Mouse (Mus musculus) lung, postnatal 10 days (tissue): ENCODE results near the gene Olfr411.

Experiments used
- DNase-seq: peaks from one replicate; pipeline ENCODE4 v3.0.0; 2021

Olfr411 gene

DNA sequence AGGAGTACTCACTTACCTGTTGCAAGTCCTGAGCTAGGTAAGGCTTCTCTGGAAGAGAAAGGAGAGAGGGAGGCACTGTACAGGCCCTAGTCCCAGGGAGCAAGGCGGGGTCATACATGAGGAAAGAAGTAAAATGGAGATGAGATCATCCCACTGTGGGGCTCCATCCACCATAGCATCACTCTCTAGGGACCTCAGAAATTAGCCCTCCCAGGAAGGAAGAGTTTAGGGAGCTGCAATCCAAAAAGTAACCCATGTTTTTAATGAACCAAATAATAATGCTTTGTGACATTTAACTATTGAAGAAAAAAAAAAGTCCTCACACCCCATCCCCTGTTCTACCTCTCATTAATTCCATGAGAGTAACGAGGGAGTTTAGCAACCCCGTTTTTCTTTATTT, at the start of gene Olfr411:
TSS of gene Olfr411 (minus strand) at position 101 of the 400 bp plus-strand sequence.
- no peak for DNase-seq

DNA sequence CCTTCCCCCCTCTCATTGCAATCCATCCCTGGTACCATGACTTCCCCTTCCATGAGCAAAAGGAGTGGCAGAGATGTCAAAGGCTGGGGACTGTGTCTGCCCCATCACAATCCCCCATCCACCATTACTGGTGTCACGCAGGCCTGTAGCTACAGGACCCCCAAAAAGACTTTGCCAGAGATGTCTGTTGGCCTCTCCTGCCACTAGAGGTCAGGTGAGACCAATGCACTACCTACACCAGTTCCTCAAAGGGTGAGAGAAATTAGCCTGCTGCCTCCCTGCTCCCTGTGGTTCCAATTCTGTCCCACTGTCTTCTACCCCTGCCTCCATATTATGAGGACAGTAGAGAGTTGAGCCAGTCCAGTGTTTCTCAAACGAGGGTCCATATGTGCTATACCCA, 49.7 kb upstream of the Olfr411 start:
- DNase-seq, result peak; percentile 21

DNA sequence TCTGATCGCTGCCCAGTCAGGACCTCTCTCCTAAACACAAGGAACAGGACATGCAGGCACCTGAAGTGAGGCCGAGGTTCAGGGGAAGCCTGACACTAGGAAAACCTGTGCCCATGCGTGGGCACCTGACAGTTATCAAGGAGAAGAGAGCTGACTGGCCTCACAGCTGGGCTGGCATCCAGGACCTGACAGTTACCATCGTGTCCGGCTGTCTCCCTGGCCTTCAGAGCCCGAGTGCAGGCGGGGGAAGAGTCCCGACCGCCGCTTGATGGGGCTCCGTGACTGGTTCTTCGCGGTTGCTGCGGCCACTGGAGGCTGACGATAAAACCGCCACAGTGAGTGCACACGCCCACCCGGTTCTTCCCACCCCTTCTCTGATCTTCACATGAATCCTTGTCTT, 43.1 kb upstream of the Olfr411 start:
- no peak for DNase-seq

DNA sequence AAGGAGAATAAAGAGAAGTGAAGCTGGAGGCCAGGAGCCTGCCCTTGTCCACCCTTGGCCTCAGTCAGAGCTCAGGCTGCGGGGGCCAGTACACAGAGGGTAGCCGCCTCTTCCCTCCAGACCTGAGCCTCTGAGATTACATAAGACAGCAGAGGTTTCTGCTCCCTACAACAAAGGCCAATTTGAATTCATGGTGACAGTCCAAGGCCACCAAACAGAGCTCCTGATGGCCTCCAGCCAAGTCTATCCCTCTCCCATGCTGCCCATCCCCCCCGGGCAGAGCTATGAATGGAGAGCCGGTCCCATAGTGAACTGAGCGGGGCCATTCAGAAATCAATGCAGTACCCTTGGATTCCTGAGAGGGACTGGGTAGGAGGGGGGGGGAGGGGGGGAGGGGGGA, 41.0 kb upstream of the Olfr411 start:
- DNase-seq, result no peak

DNA sequence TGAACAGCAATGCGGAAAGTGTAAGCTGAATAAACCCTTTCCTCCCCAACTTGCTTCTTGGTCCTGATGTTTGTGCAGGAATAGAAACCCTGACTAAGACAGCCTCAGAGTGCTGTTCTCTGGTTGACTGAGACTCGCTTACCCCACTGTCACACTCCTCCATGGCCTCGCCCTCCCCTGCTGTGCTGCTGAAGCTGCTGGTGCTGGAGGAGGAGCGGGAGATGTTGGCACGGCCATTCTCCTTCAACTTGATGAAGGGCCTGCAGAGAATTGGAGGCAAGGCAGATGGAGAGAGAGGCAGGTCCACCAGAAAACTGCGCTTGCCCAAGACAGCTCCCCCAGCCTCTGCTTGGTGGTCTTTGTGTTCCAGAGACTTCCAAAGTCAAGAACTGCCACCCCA, 40.5 kb upstream of the Olfr411 start:
- no peak for DNase-seq

DNA sequence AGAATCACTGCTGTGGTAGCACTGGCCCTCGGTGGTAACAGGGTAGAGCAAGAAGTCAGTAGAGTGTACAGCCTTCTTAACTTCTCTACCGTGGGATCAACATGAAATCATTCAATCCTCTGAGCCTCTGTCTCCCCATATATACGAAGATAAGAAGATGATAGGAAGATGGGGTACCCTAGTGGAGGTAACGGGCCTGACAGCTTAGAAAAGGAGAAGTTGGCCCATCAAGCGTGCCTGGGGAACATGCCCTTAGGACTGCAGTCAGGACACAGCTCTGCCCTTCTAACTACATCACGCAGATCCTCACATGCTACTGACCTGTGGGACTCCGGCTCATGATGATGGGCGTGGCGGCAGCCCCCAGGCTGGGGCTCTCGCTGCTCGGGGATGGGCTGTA, 39.4 kb upstream of the Olfr411 start:
- no peak for DNase-seq

DNA sequence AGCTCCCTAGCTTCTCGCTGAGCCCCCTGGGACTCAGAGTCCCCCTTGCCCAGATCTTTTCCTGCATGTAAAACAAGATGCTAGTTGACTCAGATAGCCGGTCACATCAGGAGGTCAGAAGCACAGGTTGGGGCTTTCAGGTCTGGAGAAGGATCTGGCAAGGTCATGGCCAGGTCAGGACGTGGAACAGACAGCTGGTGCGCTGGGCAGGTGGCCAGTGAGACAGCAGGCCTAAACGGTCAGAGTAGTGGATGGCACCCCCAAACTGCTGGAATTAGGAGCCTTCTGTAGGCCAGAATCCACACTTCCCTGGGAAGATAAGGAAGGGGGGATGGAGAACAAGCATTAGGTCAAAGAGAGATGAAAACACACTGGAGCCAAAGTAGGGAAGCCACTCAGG, 34.8 kb upstream of the Olfr411 start:
- no peak for DNase-seq

DNA sequence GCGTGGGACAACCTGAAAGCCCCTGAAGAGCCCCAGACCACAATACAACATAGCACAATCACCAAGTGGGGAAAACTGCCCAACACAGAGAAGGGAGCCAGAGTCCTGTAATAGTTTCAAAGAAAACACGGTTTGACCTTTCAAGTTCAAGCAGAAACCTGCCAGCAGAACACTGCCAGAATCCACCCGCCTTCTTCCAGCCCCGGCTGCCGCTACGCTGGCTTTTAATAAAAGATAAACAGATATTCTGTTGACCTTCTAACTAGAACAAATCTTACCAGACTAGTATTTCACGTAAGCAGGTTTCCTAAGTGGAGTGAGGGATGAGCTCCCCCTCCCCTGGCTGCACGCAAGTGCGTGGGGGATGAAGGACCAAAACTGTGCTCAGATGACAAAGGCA, 33.2 kb upstream of the Olfr411 start:
- DNase-seq, result no peak

DNA sequence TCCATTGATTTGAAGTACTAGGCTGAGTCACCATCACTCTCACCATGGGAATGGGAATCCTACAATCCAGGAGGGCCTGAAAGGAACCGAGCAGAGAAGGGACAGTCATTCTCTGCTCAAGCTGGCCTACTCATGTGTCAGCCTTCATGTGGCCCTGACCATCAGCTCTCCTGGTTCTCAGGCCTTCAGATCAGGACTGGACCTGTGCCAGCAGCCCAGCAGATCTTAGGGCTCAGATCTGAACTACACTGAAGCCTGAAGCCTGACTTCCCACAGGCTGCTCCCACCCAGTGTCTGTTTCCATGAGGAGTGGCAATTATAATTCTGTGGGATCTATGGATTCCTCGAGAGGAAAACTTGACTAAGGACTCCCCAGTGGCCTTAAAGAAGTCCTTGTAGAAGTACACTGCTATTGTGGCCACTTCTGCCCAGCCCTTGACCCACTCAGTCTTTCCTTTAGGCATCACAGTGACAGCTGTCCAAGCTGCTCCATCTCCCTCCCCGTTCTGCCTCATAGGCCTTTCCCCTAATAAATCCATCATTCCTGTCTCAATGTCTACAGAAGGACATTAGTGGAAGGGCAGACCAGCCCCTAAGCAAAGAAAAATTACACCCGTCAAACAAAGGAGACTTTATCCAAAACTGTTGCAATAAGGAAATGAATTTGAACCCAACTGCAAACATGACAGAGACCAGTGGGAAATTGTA, 26.9 kb upstream of the Olfr411 start:
- DNase-seq, result no peak

DNA sequence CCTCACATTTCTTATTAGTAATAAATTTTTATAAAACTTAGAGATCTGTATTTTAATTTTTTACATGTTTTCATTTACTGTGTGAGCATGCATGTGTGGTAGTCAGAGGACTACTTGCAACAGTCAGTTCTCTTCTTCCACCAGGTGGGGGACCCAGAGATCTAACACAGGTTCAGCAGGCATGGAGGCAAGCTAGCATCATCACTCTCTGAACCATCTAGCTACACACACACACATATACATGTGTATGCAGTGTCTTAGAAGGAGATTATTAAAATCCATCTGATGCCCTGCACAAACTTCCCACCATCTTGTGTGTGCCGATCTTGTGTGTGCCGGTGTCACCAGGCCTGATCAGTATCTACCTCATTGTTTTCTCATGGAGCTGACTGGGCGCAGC, 24.4 kb upstream of the Olfr411 start:
- peak; percentile 60 for DNase-seq

DNA sequence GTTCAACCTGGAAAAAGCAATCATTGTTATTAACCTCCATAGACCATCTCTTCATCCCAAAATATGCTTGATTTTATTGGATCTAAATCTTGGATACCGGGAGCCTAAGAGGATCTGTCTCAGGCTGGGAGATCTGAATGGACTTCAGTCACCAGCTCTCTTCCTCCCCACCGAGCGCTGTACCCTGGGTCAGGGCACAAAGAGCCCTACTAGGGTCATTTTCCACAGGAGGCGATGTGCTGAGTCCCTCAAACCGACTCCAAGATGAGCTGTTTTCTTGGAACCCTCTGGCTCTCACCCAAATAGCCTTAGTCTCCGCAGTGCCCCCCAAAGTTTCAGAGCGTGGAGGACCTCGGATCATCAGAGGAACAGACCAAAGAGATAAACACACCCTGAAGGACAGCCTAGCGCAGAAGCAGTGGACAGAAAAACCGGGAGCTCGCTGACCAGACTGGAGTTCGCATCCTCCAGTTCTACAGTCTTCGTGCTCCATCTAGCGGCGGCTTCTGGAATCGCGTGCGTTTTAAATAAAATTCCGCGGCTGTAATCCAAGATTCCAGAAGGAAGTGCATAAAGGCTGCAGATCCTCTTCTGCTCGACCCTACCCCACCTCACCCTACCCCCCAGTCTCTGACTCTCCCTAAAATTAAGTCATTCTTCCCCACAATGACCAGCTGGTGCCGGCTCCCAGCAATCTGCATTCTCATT, 19.1 kb upstream of the Olfr411 start:
- peak; percentile 79 for DNase-seq

DNA sequence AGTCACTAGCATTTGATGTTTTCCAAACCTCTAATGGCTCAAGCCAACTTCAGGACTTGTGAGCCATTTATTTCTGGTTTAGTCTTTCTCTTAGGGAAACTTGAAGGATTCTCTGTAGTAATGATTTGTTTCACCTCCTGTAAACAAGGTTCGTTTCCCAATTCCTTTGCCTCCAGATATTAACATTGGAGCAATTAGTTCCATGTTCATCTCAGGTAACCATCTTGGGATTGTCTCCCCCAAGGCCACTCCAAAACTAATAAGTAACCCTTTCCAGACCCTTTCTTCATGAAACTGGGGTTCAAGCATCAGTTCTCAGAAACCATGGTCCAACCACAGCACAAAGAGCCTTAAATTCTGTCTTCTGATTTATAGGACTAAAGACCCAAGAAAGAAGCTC, 9.3 kb upstream of the Olfr411 start, which contains the start of gene Olfr412:
TSS of gene Olfr412 (plus strand) at position 301 of the 400 bp plus-strand sequence.
- DNase-seq, result no peak

DNA sequence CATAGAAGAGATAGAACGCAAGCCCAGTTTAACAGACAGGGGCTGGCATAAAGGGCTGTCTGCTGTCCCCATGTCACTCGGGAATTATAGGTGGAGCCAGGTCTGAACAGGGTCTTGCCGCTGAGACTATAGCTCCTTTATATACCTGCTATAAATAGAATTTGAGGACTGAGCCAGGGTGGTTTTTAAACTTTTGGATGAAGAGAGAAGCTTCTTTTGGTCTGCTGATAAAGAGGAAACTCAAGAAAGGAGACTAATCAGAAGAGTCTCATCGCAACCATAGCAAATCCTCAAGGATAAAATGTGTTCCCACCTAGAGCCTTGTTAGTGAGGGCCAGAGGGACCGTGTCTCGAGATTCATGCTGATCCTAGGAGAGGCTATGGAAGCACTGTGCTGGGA, 14.5 kb downstream of the Olfr411 start, which contains the start of gene Olfr410:
TSS of gene Olfr410 (minus strand) at position 101 of the 400 bp plus-strand sequence.
- no peak for DNase-seq

DNA sequence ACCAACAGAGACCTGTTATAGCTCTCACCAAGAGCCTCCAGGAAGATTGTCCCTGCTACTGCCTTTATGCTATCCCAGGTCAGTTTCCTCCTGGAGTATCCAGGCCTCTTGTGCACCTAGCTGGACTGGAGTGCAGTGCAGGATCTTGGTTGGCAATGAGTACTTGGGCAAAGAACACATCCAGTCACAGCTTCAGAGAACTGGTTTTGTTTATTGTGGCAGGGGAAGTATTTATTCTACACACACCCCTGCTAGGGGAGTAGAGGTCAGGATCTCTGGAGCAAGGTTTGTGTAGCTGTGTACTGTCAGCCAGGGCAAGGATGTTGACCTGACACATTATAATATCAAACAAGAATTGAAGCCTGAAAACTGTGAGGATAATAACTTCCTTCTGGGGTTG, 23.7 kb downstream of the Olfr411 start:
- no peak for DNase-seq

DNA sequence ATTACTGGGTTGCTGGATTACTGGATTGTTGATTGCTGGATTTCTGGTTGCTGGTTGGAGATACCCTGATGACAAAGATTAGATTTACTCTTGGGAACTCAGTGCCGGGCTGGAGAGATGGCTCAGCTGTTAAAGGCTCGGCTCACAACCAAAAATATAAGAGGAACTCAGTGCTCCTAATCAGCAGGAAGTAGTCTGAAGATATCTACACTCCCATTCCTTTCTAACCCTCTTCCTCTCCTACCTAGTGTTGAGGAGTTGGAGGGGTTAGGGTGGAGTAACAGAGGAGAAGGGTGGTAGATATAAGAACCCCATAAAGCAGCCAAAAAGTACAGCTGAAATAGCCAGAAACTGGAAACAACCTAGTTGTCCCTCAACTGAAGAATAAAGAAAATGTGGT, 26.4 kb downstream of the Olfr411 start:
- no peak for DNase-seq
